Mouse (Mus musculus): Measurements from ENCODE around the gene U90926. TPM values are rescaled to one million over a fixed set of nuclear protein-coding genes. Genes with fewer than 3 reads are reported as not detected.
A peak's percentile ranks its signal among the peaks of the same experiment; 100 is the strongest.

The U90926 gene
- polyA plus RNA-seq, 1 experiment from 2014 or later = not detected

GRCm38 (mm10) chr5:92227782-92228181, 12.6 kb upstream of the U90926 start:
- no peak overlapping the region for H3K4me3 ChIP-seq (ENCODE audit: low read length)
- WGBS = 85% methylated on average over 7 of the region's 7 CpGs
- no peak for ATAC-seq (ENCODE audit: low FRiP score, low TSS enrichment)
- H3K27me3 ChIP-seq (ENCODE audit: control insufficient read depth, insufficient read depth, low read length) = no peaks in the 10 kb centered on the region
- no peak overlapping the region for H3K27ac ChIP-seq (ENCODE audit: low read depth, low read length)
- H3K9me3 ChIP-seq (ENCODE audit: control insufficient read depth, low read length) = no peaks in the 10 kb centered on the region
- no peak overlapping the region for H3K9ac ChIP-seq (ENCODE audit: low read depth, low read length)
- H3K36me3 ChIP-seq (ENCODE audit: control insufficient read depth, insufficient read depth, low read length) = no peaks in the 10 kb centered on the region
- H3K4me2 ChIP-seq (replicated peaks; ENCODE audit: low read depth, low read length) = no peak overlapping the region
- H3K4me1 ChIP-seq (ENCODE audit: control insufficient read depth, insufficient read depth, low read length) = no peaks in the 10 kb centered on the region

GRCm38 (mm10) chr5:92220287-92220902, 5.2 kb upstream of the U90926 start:
- Histone ChIP-seq H3K4me2 (replicated peaks; ENCODE audit: low read depth, low read length) (no peak overlapping the region), H3K36me3 (ENCODE audit: control insufficient read depth, insufficient read depth, low read length) (no peaks in the 10 kb centered on the region), H3K27ac (ENCODE audit: low read depth, low read length) (no peak overlapping the region), H3K27me3 (ENCODE audit: control insufficient read depth, insufficient read depth, low read length) (no peaks in the 10 kb centered on the region), H3K9ac (ENCODE audit: low read depth, low read length) (no peak overlapping the region), H3K9me3 (ENCODE audit: control insufficient read depth, low read length) (no peaks in the 10 kb centered on the region), H3K4me1 (ENCODE audit: control insufficient read depth, insufficient read depth, low read length) (no peaks in the 10 kb centered on the region), H3K4me3 (ENCODE audit: low read length) (no peak overlapping the region)
- WGBS = 92% methylated on average over 8 of the region's 8 CpGs
- no peak for ATAC-seq (ENCODE audit: low FRiP score, low TSS enrichment)

DNA sequence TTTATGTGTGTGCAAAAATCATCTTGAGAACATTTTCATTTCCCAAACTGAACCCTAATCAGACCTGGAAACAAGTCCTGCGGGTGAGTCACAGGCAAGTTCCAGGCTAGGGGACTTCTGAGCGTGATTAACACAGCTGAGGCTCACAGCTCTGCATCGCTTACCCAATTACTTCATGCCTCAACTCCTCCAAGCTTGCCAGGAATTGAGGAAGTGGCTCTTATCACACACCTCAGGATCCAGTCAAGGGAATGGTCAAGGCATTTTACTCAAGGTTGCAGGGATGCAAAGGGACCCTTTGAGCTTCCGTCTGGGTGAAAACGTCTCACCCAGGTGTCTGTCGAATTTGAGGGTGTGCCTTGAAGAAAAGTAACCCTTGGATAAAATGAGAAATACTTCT, 4.6 kb upstream of the U90926 start:
- Histone ChIP-seq H3K4me3 (ENCODE audit: low read length) (no peak overlapping the region), H3K9ac (ENCODE audit: low read depth, low read length) (no peak overlapping the region), H3K9me3 (ENCODE audit: control insufficient read depth, low read length) (no peaks in the 10 kb centered on the region), H3K36me3 (ENCODE audit: control insufficient read depth, insufficient read depth, low read length) (no peaks in the 10 kb centered on the region), H3K4me1 (ENCODE audit: control insufficient read depth, insufficient read depth, low read length) (no peaks in the 10 kb centered on the region), H3K27me3 (ENCODE audit: control insufficient read depth, insufficient read depth, low read length) (no peaks in the 10 kb centered on the region), H3K4me2 (replicated peaks; ENCODE audit: low read depth, low read length) (no peak overlapping the region), H3K27ac (ENCODE audit: low read depth, low read length) (no peak overlapping the region)
- WGBS = 65% methylated on average over 6 of the region's 6 CpGs
- ATAC-seq (ENCODE audit: low FRiP score, low TSS enrichment) = peak; percentile 52; the same call in 1 of the 2 replicates

- no peak overlapping the region for H3K27ac ChIP-seq (ENCODE audit: low read depth, low read length)
- no peak for ATAC-seq (ENCODE audit: low FRiP score, low TSS enrichment)
- 58% methylated on average over 17 of the region's 17 CpGs for WGBS
Observed at GRCm38 (mm10) chr5:92218915-92219793, 3.9 kb upstream of the U90926 start.

DNA sequence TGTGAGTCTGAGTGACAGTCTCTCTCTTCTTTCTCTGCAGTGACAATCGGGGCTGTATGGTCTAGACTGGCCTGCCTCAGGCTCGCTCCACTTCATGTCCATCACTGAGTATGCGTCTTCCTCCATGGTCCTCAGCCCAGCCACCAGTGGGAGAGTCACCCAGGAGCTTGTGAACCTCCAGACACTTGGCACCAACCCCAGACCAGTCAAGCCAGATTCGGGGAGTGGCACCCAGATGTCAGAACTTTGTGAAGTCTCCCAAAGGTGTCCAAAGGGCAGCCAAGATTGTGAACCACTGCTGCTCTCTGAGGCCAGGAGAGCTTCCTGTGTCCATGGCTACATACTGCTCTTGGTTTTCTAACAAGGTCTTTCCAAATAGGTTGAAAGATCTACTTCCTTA, 3.0 kb downstream of the U90926 start:
- no peak overlapping the region for H3K4me3 ChIP-seq (ENCODE audit: low read length)
- H3K9me3 ChIP-seq (ENCODE audit: control insufficient read depth, low read length) = no peaks in the 10 kb centered on the region
- H3K4me2 ChIP-seq (replicated peaks; ENCODE audit: low read depth, low read length) = no peak overlapping the region
- no peak for ATAC-seq (ENCODE audit: low FRiP score, low TSS enrichment)
- WGBS = 88% methylated on average over 4 of the region's 4 CpGs
- H3K27me3 ChIP-seq (ENCODE audit: control insufficient read depth, insufficient read depth, low read length) = no peaks in the 10 kb centered on the region
- H3K9ac ChIP-seq (ENCODE audit: low read depth, low read length) = no peak overlapping the region
- no peaks in the 10 kb centered on the region for H3K36me3 ChIP-seq (ENCODE audit: control insufficient read depth, insufficient read depth, low read length)
- no peaks in the 10 kb centered on the region for H3K4me1 ChIP-seq (ENCODE audit: control insufficient read depth, insufficient read depth, low read length)
- no peak overlapping the region for H3K27ac ChIP-seq (ENCODE audit: low read depth, low read length)

More at GRCm38 (mm10) chr5:92218915-92219793, 3.9 kb upstream of the U90926 start:
- H3K4me2 ChIP-seq (replicated peaks; ENCODE audit: low read depth, low read length) = no peak overlapping the region
- H3K9ac ChIP-seq (ENCODE audit: low read depth, low read length) = no peak overlapping the region
- H3K36me3 ChIP-seq (ENCODE audit: control insufficient read depth, insufficient read depth, low read length) = no peaks in the 10 kb centered on the region
- H3K4me3 ChIP-seq (ENCODE audit: low read length) = no peak overlapping the region
- no peaks in the 10 kb centered on the region for H3K27me3 ChIP-seq (ENCODE audit: control insufficient read depth, insufficient read depth, low read length)
- no peaks in the 10 kb centered on the region for H3K9me3 ChIP-seq (ENCODE audit: control insufficient read depth, low read length)
- no peaks in the 10 kb centered on the region for H3K4me1 ChIP-seq (ENCODE audit: control insufficient read depth, insufficient read depth, low read length)

GRCm38 (mm10) chr5:92210205-92210604, 5.0 kb downstream of the U90926 start:
- no peak overlapping the region for H3K9ac ChIP-seq (ENCODE audit: low read depth, low read length)
- no peak overlapping the region for H3K4me3 ChIP-seq (ENCODE audit: low read length)
- no peak overlapping the region for H3K4me2 ChIP-seq (replicated peaks; ENCODE audit: low read depth, low read length)
- no peaks in the 10 kb centered on the region for H3K4me1 ChIP-seq (ENCODE audit: control insufficient read depth, insufficient read depth, low read length)
- H3K27me3 ChIP-seq (ENCODE audit: control insufficient read depth, insufficient read depth, low read length) = no peaks in the 10 kb centered on the region
- ATAC-seq (ENCODE audit: low FRiP score, low TSS enrichment) = no peak
- no peaks in the 10 kb centered on the region for H3K9me3 ChIP-seq (ENCODE audit: control insufficient read depth, low read length)
- H3K36me3 ChIP-seq (ENCODE audit: control insufficient read depth, insufficient read depth, low read length) = no peaks in the 10 kb centered on the region
- 57% methylated on average over 8 of the region's 8 CpGs for WGBS
- H3K27ac ChIP-seq (ENCODE audit: low read depth, low read length) = no peak overlapping the region

- Histone ChIP-seq H3K9me3 (ENCODE audit: control insufficient read depth, low read length) (no peaks in the 10 kb centered on the region), H3K4me1 (ENCODE audit: control insufficient read depth, insufficient read depth, low read length) (no peaks in the 10 kb centered on the region), H3K4me3 (ENCODE audit: low read length) (no peak overlapping the region), H3K27ac (ENCODE audit: low read depth, low read length) (no peak overlapping the region), H3K9ac (ENCODE audit: low read depth, low read length) (no peak overlapping the region), H3K27me3 (ENCODE audit: control insufficient read depth, insufficient read depth, low read length) (no peaks in the 10 kb centered on the region), H3K36me3 (ENCODE audit: control insufficient read depth, insufficient read depth, low read length) (peaks cover 27% of the 10 kb centered on the region), H3K4me2 (replicated peaks; ENCODE audit: low read depth, low read length) (no peak overlapping the region)
- no peak for ATAC-seq (ENCODE audit: low FRiP score, low TSS enrichment)
- 86% methylated on average over 6 of the region's 6 CpGs for WGBS
Observed at GRCm38 (mm10) chr5:92206121-92206520, 9.1 kb downstream of the U90926 start.

GRCm38 (mm10) chr5:92205706-92206105, 9.5 kb downstream of the U90926 start:
- Histone ChIP-seq H3K9ac (ENCODE audit: low read depth, low read length) (no peak overlapping the region), H3K9me3 (ENCODE audit: control insufficient read depth, low read length) (no peaks in the 10 kb centered on the region), H3K27me3 (ENCODE audit: control insufficient read depth, insufficient read depth, low read length) (no peaks in the 10 kb centered on the region), H3K4me2 (replicated peaks; ENCODE audit: low read depth, low read length) (no peak overlapping the region), H3K4me3 (ENCODE audit: low read length) (no peak overlapping the region), H3K36me3 (ENCODE audit: control insufficient read depth, insufficient read depth, low read length) (peaks cover 32% of the 10 kb centered on the region), H3K4me1 (ENCODE audit: control insufficient read depth, insufficient read depth, low read length) (no peaks in the 10 kb centered on the region), H3K27ac (ENCODE audit: low read depth, low read length) (peak overlapping the region; percentile 38; the same call in 1 of the 2 replicates)
- WGBS = 77% methylated on average over 5 of the region's 5 CpGs
- no peak for ATAC-seq (ENCODE audit: low FRiP score, low TSS enrichment)

GRCm38 (mm10) chr5:92205184-92205583, 10.0 kb downstream of the U90926 start:
- H3K4me1 ChIP-seq (ENCODE audit: control insufficient read depth, insufficient read depth, low read length) = no peaks in the 10 kb centered on the region
- H3K4me2 ChIP-seq (replicated peaks; ENCODE audit: low read depth, low read length) = no peak overlapping the region
- WGBS = 71% methylated on average over 7 of the region's 7 CpGs
- peaks cover 35% of the 10 kb centered on the region for H3K36me3 ChIP-seq (ENCODE audit: control insufficient read depth, insufficient read depth, low read length)
- no peaks in the 10 kb centered on the region for H3K27me3 ChIP-seq (ENCODE audit: control insufficient read depth, insufficient read depth, low read length)
- no peaks in the 10 kb centered on the region for H3K9me3 ChIP-seq (ENCODE audit: control insufficient read depth, low read length)
- no peak overlapping the region for H3K4me3 ChIP-seq (ENCODE audit: low read length)
- peak; percentile 52; the same call in 1 of the 2 replicates for ATAC-seq (ENCODE audit: low FRiP score, low TSS enrichment)
- no peak overlapping the region for H3K9ac ChIP-seq (ENCODE audit: low read depth, low read length)
- peak overlapping the region; percentile 38; the same call in 1 of the 2 replicates for H3K27ac ChIP-seq (ENCODE audit: low read depth, low read length)

Data from kidney, embryonic 14.5 days (tissue).